Mouse (Mus musculus): ENCODE data around the gene Rras. TPM values are rescaled to one million over a fixed set of nuclear protein-coding genes. Genes with fewer than 3 reads are reported as not detected.

Gene Rras
- total RNA-seq, 1 experiment from 2014 or later: 1.1 TPM

DNA sequence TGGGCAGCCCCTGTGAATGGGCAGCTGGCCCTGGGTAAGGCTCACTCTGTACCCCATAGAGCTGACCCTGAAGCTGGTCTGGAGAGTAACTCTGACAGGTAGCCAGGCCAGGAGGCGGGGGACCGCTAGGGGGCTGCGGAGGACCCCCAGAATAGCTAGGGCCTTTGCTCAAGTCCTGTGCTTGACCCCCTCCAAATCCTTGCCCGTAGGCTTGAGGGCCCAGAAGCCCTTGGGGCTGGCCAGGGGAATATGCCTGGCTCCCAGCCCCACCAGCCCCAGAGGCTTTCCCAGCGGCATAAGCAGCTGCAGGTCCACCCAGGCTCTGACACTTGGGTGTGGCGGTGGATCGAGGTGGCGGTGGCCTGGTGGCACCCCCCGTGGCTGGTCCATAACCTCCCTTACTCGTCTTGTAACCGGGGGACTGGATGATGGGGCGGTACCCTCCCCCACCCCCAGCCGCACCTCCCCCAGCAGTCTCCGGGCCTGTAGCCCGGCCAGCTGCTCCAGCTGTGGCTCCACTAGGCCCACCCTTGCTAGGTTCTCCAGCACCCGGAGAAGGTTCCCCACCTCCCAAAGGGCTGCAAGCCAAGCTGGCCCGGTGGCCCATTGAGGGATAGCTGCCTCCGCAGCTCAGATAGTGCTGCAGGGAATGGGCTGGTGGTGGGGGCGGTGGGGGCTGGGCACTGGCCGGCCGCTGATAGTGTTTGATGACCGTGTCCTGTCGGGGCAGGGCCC, 31.3 kb downstream of the Rras start:
- no peak for ATAC-seq (replicated peaks; ENCODE audit: low read depth, poor library complexity, severe bottlenecking)

DNA sequence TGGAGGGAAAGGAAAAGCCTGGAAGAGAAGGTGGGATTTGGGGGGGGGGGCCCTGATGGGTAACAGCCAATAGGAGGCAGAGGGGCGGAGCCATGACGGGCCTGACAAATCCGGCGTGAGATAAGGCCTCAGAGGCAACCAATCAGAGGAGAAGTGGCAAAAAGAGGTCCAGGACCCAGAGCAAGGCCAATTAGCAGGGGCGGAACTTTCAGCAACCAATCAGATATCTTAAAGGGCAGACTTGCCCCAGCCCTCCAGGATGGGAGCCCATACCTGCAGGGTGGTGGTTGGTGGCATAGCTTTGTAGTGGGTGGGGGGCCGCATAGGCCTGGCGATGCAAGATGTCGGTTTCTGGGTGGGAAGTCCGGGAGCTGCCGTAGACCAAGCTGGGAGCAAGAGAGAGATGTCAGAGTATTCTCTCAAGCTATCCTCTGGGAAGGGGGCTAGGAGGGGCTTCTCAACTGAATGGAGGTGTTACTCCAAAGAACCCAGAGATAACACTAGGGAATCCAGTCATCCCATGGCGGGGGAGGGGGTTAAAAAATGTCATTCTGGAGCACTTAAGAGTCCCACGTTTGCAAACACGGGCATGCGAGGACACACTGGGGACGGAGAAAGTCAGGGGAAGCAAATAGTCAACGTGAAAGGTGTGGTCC, 33.3 kb downstream of the Rras start:
- ATAC-seq (replicated peaks; ENCODE audit: low read depth, poor library complexity, severe bottlenecking): no peak

DNA sequence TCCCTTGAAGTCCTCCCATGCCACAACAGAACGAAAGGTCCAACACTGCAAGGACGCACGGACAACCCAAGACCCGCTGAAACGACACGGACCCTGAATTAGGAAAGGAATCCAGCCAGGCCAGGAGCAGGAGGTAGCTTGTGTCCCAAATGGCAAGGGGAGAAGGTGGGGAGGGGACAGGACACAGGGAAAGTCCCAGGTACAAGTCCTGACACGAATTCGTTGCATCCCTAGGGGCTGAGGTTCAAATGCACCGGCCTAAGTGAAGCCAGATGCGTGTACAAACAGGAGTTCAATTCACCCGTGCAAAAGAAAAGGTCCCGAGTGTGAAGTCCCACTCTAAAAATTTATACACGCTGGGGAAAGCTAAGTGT, 33.8 kb downstream of the Rras start:
- no peak for ATAC-seq (replicated peaks; ENCODE audit: low read depth, poor library complexity, severe bottlenecking)

DNA sequence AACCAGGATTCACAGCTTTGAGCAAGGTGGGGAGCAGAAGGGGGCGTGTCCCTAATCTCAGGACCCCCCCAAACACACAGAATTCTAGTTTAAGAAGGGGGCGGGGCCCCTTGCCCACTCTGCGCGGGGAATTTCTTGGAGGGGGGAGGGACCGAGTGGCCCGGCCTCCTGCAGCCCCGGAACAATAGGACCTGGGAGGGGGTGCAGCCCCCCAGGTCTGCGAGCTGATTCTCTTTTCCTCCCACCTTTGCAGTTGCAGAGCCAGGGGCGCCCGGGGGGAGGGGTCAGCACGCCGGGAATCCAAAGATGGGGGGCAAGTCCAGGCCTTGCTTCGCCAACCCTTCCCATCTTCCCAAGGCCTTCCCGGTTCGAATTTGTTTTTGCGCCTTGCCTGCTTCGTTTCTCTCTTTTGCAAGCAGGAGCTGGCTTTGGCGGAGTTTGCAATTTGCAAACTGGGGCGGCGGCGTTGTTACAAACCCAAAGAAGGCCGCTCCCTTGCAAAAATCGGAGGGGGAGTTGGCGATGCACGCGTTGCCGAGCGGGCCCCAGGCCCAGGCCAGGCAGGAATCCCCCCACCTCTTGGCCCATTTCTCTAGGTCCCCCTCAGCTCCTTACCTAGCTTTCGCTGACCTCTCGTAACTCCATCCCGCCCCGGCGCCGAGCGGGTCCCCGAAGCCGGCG, 34.6 kb downstream of the Rras start:
- no peak for ATAC-seq (replicated peaks; ENCODE audit: low read depth, poor library complexity, severe bottlenecking)

DNA sequence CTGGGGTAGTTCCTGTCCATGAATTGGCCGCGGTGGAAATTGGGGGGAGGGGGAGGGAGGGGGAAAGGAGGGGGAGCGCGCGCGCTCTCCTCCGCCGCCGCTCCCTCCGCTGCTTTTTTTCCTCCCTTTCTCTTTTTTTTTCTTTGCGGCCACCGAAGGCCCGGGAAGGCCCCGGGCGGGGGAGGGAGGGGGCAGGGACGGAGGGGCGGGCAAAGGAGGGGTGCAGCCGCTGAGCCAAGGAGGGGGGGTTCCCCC, 35.0 kb downstream of the Rras start, which contains the start of gene Prr12:
Gene Prr12 (minus strand): TSS at position 20 of the 255 bp plus-strand sequence.
- ATAC-seq (replicated peaks; ENCODE audit: low read depth, poor library complexity, severe bottlenecking): no peak

DNA sequence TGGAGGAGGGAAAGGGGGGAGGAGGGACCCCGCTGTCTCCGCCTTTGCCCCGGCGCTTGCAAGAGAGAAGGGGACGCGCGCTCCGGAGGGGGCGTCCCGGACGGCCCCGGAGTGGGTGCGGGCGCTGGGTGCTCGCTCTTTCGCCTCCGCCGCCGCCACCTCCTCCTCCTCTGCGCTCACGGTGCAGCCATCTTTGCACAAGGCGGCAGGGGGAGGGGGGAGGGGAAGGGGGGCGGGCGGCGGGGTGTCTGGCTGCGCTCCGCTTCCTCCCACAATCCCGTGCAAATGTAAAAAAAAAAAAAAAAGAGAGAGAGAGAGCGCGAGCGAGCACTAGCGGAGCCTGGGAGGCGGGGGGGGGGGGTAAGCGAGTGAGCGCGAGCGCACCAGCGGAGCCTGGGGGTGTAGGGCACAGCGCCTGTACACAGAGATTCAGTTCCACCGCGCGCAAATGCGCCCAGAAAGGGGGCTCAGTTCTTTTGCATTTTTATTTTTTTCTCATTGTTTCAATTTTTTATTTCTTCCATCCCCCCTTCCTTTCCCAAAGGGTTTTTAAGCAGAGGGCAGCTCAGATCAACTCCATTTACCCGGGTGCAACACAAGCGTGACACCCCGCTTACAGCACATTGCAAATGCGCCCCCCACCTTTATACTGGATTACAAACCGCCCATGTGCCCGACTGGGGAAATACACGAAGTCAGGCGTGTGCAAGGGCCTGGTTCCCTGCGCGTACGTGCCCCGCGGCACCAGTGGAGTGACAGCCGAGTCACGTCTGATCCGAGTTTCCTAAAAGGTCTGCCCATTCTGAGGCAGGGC, 35.6 kb downstream of the Rras start:
- ATAC-seq (replicated peaks; ENCODE audit: low read depth, poor library complexity, severe bottlenecking): peak; percentile 34

DNA sequence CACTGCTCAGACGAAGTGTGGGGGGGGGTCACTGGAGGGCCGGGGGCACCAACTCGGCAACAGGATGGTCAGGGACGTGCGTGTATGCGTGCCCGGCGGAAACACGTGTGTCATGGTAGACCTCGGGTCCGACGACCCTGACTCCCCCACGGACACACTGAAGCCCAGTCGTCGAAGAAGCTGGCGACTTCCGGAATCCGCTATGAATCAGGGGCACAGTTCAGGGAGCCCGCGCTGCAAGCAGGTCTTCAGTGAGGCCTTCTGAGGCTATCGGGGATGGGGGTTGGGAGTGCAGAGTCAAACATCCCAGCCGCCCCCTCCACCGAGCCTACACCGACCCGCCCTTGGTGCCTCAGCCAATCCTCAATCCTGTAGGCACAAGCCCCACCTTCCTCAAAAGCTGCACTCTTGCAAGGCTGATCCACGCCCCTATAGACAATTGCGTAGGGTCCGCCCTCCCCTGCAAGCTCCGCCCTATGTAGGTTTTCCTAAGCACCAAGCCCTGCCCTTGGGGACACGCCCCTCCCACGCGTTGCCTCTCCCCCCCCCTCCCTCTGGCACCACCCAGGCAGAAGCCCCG, 36.3 kb downstream of the Rras start:
- ATAC-seq (replicated peaks; ENCODE audit: low read depth, poor library complexity, severe bottlenecking): peak; percentile 93

DNA sequence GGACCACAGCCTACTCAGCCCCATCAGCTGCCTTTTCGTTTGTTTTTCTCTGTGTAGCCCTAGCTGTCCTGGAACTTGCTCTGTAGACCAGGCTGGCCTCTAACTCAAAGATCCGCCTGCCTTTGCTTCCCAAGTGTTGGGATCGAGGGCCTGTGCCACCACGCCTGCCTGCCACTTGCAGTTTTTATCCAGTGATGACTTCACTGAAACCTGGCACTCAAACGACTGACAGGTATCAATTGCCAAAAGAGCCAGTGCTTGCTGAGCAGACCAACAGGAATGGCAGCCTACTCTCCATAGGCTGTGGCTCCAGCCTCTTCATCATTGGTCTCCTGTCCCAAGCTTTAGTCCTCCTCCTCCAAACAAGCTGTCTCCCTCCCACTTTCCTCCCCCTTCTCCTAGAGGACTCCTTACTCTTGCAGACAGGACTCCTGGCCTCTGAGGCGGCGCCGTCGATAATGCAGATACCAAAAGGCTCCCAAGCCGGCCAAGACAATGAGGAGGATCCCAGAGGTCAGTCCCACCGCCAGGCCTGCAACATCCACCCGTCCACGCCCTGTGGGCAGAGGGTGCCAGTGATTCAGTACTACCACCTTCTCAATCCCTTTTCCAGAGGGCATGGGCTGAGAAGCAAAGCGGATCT, 38.7 kb downstream of the Rras start:
- no peak for ATAC-seq (replicated peaks; ENCODE audit: low read depth, poor library complexity, severe bottlenecking)

DNA sequence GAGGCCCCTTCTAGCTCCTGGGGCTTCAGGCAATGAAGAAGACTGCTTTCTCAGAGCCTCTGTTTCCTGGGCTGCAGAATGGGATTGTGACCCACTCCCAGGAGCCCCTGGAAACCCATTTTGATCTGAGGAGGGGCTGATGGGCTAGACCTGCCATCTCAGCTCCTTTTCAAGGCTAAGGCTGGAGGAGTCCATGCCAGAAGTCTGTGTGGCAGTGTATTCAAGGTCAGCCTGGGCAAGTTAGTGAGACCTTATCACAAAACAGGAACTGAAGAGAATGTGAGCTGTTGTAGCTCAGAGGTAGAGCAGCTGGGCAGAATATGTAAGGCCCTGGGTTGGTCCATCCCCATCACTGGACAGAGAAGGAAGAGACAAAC, 39.2 kb downstream of the Rras start:
- ATAC-seq (replicated peaks; ENCODE audit: low read depth, poor library complexity, severe bottlenecking): no peak

DNA sequence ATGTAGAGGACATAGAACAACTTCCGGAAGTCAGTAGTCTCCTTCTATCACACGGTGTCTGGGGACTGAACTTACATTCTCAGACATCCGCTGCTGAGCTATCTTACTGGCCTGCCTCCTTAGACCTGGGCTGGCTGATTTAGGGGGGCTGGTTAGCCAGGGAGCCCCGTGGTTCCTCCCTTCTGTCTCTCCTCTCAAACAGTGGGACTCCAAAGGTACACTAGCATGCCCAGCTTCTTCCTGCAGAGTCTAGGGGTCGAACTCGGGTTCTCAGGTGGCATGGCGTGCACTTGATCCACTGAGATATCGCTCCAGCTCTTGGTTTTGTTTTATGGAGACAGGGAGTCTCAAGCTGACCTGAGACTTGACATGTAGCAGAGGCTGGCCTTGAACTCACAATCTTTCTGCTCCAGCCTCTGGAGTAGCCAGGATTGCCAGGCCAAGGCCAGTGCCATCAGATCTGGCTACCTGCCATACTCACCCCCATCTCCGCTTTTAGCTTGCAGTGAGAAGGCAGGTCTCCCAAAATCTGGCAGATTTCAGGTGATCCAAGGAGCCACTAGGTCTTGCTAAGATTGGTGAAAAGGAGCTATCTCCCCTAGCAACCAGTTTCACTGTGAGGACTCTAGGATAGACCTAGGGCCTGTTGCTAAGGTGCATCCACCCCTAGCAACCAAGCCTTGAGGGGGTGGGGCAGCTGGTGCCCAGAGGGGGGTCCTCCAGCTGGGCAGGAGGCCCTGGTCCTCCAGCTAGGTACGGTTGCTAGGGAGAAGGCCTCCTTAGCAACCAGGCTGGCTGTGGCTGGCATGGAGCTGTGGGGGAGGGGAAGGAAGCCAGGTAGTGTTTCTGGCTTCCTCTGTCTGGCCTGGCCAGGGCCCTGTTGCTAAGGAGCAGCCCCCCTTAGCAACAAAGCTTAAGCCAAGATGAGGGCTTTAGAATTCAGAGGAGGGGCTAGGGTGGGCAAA, 41.1 kb downstream of the Rras start:
- no peak for ATAC-seq (replicated peaks; ENCODE audit: low read depth, poor library complexity, severe bottlenecking)

DNA sequence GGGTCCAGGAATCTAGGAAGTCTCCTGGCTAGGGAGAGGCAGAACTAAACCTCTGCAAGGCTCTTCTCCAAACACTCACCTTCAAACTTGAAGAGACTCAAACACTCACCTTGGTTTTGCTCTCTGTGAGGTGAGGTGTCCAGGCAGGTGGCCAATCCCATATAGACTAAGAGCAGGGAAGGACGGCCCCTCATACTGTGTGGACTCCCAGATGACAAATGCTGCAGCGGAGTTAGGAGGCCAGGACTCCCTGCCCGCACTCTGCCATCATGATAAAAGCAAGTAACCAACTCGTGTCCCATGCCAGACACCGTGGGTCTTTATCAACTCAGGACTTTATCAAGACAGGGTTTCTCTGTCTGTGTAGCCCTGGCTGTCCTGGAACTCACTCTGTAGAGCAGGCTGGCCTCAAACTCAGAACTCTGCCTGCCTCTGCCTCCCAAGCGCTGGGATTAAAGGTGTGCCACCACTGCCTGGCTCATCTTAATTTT, 42.9 kb downstream of the Rras start:
- ATAC-seq (replicated peaks; ENCODE audit: low read depth, poor library complexity, severe bottlenecking): no peak

DNA sequence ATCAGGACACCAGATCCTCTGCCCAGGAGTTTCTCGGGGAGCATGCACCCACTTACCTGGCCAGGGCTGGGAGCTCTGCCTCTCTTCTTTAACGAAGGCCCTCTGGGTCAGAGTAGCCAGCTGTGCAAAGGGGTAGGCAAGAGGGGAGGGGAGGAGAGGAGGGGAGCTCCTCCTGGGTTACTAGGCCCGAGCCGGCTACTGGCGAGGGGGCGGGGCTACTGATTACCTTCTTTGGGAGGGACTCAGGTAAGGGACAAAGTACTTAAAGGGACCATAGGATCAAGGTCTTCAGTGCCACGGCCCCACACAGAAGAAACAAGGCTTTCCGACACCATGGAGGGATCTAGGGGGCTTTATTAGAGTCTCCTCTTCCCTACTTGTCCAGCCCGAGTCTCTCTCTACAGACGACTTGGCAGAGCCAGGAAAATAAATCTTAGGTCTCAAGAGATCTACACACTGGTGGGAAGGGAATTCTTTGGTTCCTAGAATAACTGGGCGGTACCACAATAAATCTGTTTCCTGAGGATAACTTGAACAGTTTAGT, 43.8 kb downstream of the Rras start:
- ATAC-seq (replicated peaks; ENCODE audit: low read depth, poor library complexity, severe bottlenecking): no peak

DNA sequence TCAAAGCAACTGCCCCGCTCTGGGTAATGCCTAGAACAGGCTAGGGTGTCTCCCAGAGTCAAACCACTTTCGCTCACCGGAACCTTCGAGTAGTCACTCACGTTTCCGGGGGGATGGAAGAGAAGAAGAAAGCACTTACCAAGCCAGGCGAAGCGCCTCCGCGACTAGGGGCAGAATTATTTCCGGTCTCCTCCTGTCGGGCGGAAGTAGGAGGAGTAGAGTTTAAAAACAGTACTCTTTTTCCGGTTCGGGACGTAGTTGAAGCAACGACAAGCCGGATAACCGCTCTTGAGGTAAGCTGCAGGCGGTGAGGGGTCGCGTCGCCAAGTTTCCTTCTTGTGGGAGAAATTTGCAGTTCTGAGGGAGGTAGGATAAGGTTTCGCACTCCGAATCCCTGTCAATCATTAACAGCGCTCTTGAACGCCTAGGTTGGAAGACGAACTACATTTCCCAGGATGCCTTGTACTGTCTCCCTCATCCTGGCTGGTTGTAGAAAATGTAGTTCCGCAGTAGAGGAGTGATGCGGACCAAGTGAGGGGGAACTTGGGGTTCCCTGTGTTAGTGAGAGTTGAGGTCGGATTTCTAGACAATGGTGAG, 44.6 kb downstream of the Rras start, which contains the start of the genes Nosip and Prrg2:
Gene Nosip (plus strand): TSS at position 191 of the 597 bp plus-strand sequence.
Gene Prrg2 (minus strand): TSS at position 439 of the 597 bp plus-strand sequence.
- peak; percentile 95 for ATAC-seq (replicated peaks; ENCODE audit: low read depth, poor library complexity, severe bottlenecking)

DNA sequence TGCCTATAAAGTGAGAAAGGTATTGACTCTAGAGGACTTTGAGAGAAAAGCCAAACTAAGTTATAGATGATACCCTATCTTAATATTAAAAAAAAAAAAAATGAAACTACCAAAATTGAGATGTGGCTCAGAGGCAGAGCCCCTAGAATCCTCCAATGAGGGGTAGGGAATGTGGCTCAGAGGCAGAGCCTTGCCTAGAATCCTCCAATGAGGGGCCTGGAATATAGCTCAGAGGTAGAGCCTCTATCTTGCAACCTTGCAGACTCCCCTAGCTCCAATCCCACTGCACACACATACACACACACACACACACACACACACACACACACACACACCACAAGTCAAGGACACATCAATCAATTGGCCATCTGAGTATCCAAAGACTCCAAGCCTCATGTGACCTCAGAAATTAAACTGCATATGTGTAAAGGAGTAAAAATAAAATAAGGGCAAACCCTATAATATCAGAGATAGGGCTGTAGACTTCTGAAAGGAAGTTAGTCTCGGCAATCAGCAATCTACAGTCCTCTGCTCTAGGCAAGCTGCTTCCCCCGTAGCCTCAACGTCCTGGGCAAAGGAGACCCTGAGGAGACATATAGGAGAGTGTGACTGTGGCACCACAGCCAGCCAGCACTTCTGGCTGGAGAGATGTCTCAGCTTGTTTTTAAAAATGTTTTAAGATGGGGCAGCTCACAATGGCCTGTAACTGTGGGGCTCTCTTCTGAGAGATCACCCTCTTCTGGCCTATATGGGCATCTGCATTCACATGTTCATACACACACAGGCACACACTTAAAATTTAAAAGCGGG, 49.6 kb downstream of the Rras start:
- peak; percentile 43 for ATAC-seq (replicated peaks; ENCODE audit: low read depth, poor library complexity, severe bottlenecking)

DNA sequence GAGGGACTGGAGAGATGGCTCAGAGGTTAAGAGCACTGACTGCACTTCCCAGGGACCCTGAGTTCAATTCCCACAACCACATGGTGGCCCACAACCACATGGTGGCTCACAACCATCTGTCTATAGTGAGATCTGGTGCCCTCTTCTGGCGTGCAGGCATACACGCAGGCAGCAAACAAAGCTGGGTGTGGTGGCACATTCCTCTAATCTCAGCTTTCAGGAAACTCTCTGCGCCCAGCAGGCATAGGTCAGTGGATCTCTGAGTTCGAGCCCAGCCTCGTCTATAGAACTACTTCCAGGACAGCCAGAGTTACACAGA, 50.2 kb downstream of the Rras start:
- peak; percentile 57 for ATAC-seq (replicated peaks; ENCODE audit: low read depth, poor library complexity, severe bottlenecking)

DNA sequence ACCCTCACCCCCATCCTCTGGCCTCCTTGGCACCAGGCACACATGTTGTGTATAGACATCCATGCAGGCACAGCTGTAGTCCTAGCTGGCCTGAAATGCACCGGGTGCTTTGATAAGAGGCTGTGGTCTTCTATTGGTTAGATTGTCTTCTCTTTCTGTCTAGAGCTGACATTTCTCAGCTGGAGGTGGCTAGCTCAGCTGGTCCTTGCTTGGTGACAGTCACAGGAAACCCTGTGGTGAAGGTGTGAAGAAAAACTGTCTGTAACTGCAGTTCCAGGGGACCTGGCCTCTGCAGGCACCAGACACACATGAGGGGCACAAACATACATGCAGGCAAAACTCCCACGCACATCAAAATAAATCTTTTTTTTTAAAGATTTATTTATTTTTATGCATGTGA, 51.9 kb downstream of the Rras start:
- no peak for ATAC-seq (replicated peaks; ENCODE audit: low read depth, poor library complexity, severe bottlenecking)
